Mouse (Mus musculus) effector memory CD4-positive, alpha-beta T cell, adult 7 months (primary cell): Measurements from ENCODE around the gene Vmn2r115. TPM values are rescaled to one million over a fixed set of nuclear protein-coding genes. Genes with fewer than 3 reads are reported as not detected.

Experiments
- polyA plus RNA-seq: library from polyadenylated mRNA; unstranded; fragments of 100-300 nt; shearing (Covaris generic); gene quantifications from one replicate; pipeline ENCODE4 v1.2.1, GENCODE M21; 2017

The Vmn2r115 gene
- not detected for polyA plus RNA-seq

DNA sequence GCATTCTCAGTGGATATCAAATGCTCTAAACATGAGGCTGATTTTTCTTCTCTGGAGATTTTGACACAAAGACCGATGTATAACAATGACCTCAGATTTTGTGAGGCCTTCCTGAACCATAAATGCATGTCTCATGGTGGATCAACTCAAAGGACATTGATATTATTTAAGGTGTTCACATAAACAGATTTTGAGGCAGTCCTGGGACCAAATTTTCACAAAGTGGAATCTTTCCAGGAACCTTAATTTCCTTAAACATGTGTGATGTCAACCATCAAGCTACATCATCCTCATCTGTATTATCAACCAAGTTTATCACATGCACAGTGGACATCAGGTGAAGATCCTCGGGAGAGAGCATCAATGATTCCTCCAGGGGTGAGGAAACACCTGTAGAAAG is at the start of gene Vmn2r115:
Vmn2r115 (plus strand) TSS at position 301 of the 400 bp plus-strand sequence.

DNA sequence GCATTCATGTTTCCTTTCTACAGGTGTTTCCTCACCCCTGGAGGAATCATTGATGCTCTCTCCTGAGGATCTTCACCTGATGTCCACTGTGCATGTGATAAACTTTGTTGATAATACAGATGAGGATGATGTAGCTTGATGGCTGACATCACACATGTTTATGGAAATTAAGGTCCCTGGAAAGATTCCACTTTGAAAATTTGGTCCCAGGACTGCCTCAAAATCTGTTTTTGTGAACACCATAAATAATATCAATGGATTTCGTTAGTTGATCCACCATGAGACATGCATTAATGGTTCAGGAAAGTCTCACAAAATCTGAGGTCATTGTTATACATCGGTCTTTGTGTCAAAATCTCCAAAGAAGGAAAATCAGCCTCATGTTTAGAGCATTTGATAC is 31.1 kb upstream of the Vmn2r115 start, which contains the start of gene Vmn2r114:
Vmn2r114 (minus strand) TSS at position 101 of the 400 bp plus-strand sequence.

DNA sequence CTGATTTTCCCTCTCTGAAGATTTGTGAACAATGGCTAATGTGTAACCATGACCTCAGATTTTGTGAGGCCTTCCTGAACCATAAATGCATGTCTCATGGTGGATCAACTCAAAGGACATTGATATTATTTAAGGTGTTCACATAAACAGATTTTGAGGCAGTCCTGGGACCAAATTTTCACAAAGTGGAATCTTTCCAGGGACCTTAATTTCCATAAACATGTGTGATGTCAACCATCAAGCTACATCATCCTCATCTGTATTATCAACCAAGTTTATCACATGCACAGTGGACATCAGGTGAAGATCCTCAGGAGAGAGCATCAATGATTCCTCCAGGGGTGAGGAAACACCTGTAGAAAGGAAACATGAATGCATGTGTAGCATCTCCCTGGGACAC is 40.8 kb downstream of the Vmn2r115 start, which contains the start of gene Vmn2r116:
Vmn2r116 (plus strand) TSS at position 301 of the 400 bp plus-strand sequence.

Other genes starting within 250 kb of the Vmn2r115 start
- gene Zfp40, start 150.5 kb upstream of the Vmn2r115 start, polyA plus RNA-seq, result 4.4 TPM
- gene Vmn2r114, start 31.2 kb upstream of the Vmn2r115 start, polyA plus RNA-seq, result 0.11 TPM
- not detected for gene Vmn2r116, start 40.9 kb downstream of the Vmn2r115 start, polyA plus RNA-seq
- gene Vmn2r117, start 136.0 kb downstream of the Vmn2r115 start, polyA plus RNA-seq, result not detected
- 7.3 TPM for gene Zfp213, start 220.5 kb downstream of the Vmn2r115 start, polyA plus RNA-seq